22 mouse cellular contexts compared by ENCODE assay signal in the genomic region with DNA sequence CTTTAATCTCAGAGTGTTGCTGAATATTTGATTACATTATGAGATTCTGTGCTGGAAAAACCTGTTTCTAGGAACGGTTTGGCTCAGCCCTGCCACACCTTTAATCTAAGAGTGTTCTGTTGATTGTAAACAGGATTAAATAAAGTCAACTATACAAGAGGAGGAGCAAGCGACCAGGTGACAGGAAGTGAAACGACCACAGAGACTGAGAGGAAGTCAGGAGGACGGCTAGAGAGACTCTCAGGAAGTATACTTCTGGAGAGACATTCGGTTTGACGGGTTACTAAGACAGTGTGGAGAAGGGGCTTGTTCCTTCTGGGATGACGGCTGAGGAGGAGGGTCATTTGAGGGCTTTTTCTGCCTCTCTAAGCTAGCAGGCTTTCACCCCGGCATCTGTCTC. TPM values are rescaled to one million over a fixed set of nuclear protein-coding genes. Genes with fewer than 3 reads are reported as not detected.
DNase-seq lines count a peak whose midpoint lies in the region; ATAC-seq and TF ChIP-seq lines count a peak whose summit lies in the region.
"Had no signal": no experiment of that assay in that cellular context is flagged by ENCODE, and none has a peak within 500 bp of the region (broad histone marks: within the 10 kb centered on the region; RNA-seq: fewer than 3 reads in every experiment).

No protein-coding gene starts in this region.

- 94% methylated on average over 8 of the region's 8 CpGs for WGBS in midbrain, embryonic 13.5 days

- H3K4me1 ChIP-seq in CH12.LX (ENCODE audit: control insufficient read depth in 1 of 2, insufficient read depth in 2 of 2): peaks cover 0 to 18% of the 10 kb centered on the region in 2 experiments; a peak in 2 of 4 replicates
- H3K4me1 ChIP-seq in midbrain, embryonic 13.5 days (replicated peaks): no peaks in the 10 kb centered on the region
- H3K4me1 ChIP-seq: embryonic facial prominence, embryonic 12.5 days; forebrain, embryonic 15.5 days; heart, embryonic 15.5 days had no signal

- no peak overlapping the region for H3K4me2 ChIP-seq in CH12.LX (ENCODE audit: insufficient read depth, low read depth, poor library complexity, severe bottlenecking)
- H3K4me2 ChIP-seq in midbrain, embryonic 13.5 days (replicated peaks): no peak overlapping the region
- H3K4me2 ChIP-seq: embryonic facial prominence, embryonic 12.5 days; forebrain, embryonic 15.5 days; heart, embryonic 11.5 days; heart, embryonic 15.5 days; hindbrain, embryonic 14.5 days had no signal

- DNase-seq in thymus, postnatal 0 days (ENCODE audit: low spot score): peak; percentile 36
- DNase-seq in thymus, postnatal 10 days (ENCODE audit: low spot score in 2 of 2): no peak
- DNase-seq in CH12.LX (ENCODE audit: extremely low read depth): peak; percentile 26
- DNase-seq in MN1 (ENCODE audit: low spot score): no peak
- DNase-seq in left cerebral cortex, postnatal 14 days (ENCODE audit: low spot score in 2 of 2): no peak
- DNase-seq: adrenal gland, postnatal 10 days; cerebellum, adult 11-12 months; cerebellum, adult 9-10 months; cerebellum, postnatal 25 days; gastrocnemius, postnatal 10 days; heart, adult 18-20 months; heart, postnatal 14 days had no signal

- no peaks in the 10 kb centered on the region for H3K79me2 ChIP-seq in CH12.LX (replicated peaks; ENCODE audit: control insufficient read depth, extremely low read depth, insufficient read depth, poor library complexity, severe bottlenecking)

- dilution Hi-C loops in CH12.LX (cut with MboI; ENCODE audit: extremely low pct_ligation_motif_present, extremely low pct_unique_long_range_greater_than_20kb, low sequenced_read_pairs): no loop called here

- in situ Hi-C loops in CH12.LX (cut with MboI; ENCODE audit: low pct_ligation_motif_present, low pct_unique_long_range_greater_than_20kb, low sequenced_read_pairs): no loop called here

- no peak for TF ChIP-seq POLR2A in CH12.LX (IDR thresholded peaks at IDR 0.05; ENCODE audit: low read depth, low read length)

- no peak for TF ChIP-seq CTCF in CH12.LX (conservative IDR thresholded peaks at IDR 0.05 in 1 of 2, IDR thresholded peaks at IDR 0.05 in 1 of 2; ENCODE audit: low read depth in 2 of 2, low read length in 2 of 2)

- H3K9ac ChIP-seq in CH12.LX (ENCODE audit: insufficient read depth, low read depth): no peak overlapping the region
- no peak overlapping the region for H3K9ac ChIP-seq in midbrain, embryonic 13.5 days (replicated peaks)
- H3K9ac ChIP-seq: embryonic facial prominence, embryonic 12.5 days; forebrain, embryonic 15.5 days; heart, embryonic 15.5 days; hindbrain, embryonic 14.5 days had no signal

- intact Hi-C loops in left cerebral cortex, postnatal 14 days (cut with DNase I): no loop called here

- H3K9me3 ChIP-seq in CH12.LX (replicated peaks; ENCODE audit: low read length): no peaks in the 10 kb centered on the region
- no peaks in the 10 kb centered on the region for H3K9me3 ChIP-seq in midbrain, embryonic 13.5 days
- H3K9me3 ChIP-seq: embryonic facial prominence, embryonic 12.5 days; forebrain, embryonic 15.5 days; heart, embryonic 15.5 days had no signal

- peak; percentile 50 for ATAC-seq in inflammation-experienced regulatory T-cells, adult 6 months
- ATAC-seq in midbrain, embryonic 13.5 days: no peak
- ATAC-seq: forebrain, embryonic 15.5 days had no signal

- no peak overlapping the region for H3K4me3 ChIP-seq in CH12.LX (replicated peaks in 1 of 3; ENCODE audit: low read depth in 2 of 3, low read length in 2 of 3, poor library complexity in 1 of 3)
- H3K4me3 ChIP-seq in midbrain, embryonic 13.5 days (replicated peaks): no peak overlapping the region
- H3K4me3 ChIP-seq: embryonic facial prominence, embryonic 12.5 days; forebrain, embryonic 15.5 days; heart, embryonic 15.5 days had no signal

- peaks cover 81 to 98% of the 10 kb centered on the region in 2 experiments for H3K36me3 ChIP-seq in CH12.LX (replicated peaks in 1 of 2; ENCODE audit: control insufficient read depth in 1 of 2, insufficient read depth in 1 of 2, low read length in 1 of 2)
- peaks cover 94% of the 10 kb centered on the region for H3K36me3 ChIP-seq in midbrain, embryonic 13.5 days

- no peak overlapping the region for H3K27ac ChIP-seq in CH12.LX (ENCODE audit: insufficient read depth, low read depth)
- no peak overlapping the region for H3K27ac ChIP-seq in midbrain, embryonic 13.5 days
- H3K27ac ChIP-seq: embryonic facial prominence, embryonic 12.5 days; forebrain, embryonic 15.5 days; heart, embryonic 15.5 days; hindbrain, embryonic 14.5 days had no signal

- TF ChIP-seq EP300 in CH12.LX (IDR thresholded peaks at IDR 0.05; ENCODE audit: low read length): no peak

- TF ChIP-seq RAD21 in CH12.LX (IDR thresholded peaks at IDR 0.05; ENCODE audit: low read depth, low read length): no peak

- H3K27me3 ChIP-seq in CH12.LX (replicated peaks): no peaks in the 10 kb centered on the region
- H3K27me3 ChIP-seq in midbrain, embryonic 13.5 days: no peaks in the 10 kb centered on the region
- H3K27me3 ChIP-seq: embryonic facial prominence, embryonic 12.5 days; forebrain, embryonic 15.5 days; heart, embryonic 15.5 days had no signal

TF ChIP-seq in CH12.LX, 34 proteins besides CTCF, POLR2A, EP300 and RAD21:
- TF ChIP-seq ZNF384 (IDR thresholded peaks at IDR 0.05; ENCODE audit: low read depth, low read length) (no peak), CHD2 (IDR thresholded peaks at IDR 0.05; ENCODE audit: low read length) (no peak), HCFC1 (IDR thresholded peaks at IDR 0.05; ENCODE audit: low read depth, low read length) (peak; percentile 37; the same call in 1 of the 2 replicates), E2F4 (IDR thresholded peaks at IDR 0.05; ENCODE audit: insufficient replicate concordance, low read depth, low read length) (no peak), GABPA (IDR thresholded peaks at IDR 0.05; ENCODE audit: insufficient replicate concordance, low read depth, low read length) (no peak), ELF1 (IDR thresholded peaks at IDR 0.05; ENCODE audit: low read depth, low read length) (peak; percentile 34; the same call in 1 of the 2 replicates)
TF ChIP-seq in CH12.LX: peak in this region for 2.

RNA-seq across cellular contexts. Expression of a gene that starts 12.3 kb away (rescaled TPM):
- 218 and 220 TPM in 2 replicates for polyA plus RNA-seq in thymus, postnatal 0 days (2015; fragmentation: Nextera tagmentation; extraction: Ambion mirVana)
- total RNA-seq in CH12.LX (2012; rRNA removed): 141 and 159 TPM in 2 replicates
- 146 and 159 TPM in 2 replicates for total RNA-seq in CH12.LX (2014; rRNA removed)
- 151 and 157 TPM in 2 replicates for polyA plus RNA-seq in CH12.LX (2012; ENCODE audit: insufficient read length, low read depth)
- polyA plus RNA-seq in inflammation-experienced regulatory T-cells, adult 6 months (2017; shearing (Covaris generic)): 100 to 1,000 TPM; 157 to 186 (median 185) TPM
- 100 to 1,000 TPM; 163 to 166 TPM for total RNA-seq in left cerebral cortex, postnatal 14 days (2021)
- 173 and 183 TPM in 2 replicates for polyA plus RNA-seq in midbrain, embryonic 13.5 days (2015; fragmentation: Nextera tagmentation; extraction: Ambion mirVana)

RNA-seq across cellular contexts. Expression of a gene that starts 16.3 kb away (rescaled TPM):
- polyA plus RNA-seq in thymus, postnatal 0 days (2015; fragmentation: Nextera tagmentation; extraction: Ambion mirVana): not detected in 2 replicates
- total RNA-seq in CH12.LX (2012; rRNA removed): 0.63 and 2.0 TPM in 2 replicates
- 1.2 and 1.6 TPM in 2 replicates for total RNA-seq in CH12.LX (2014; rRNA removed)
- 2.0 TPM in 2 replicates for polyA plus RNA-seq in CH12.LX (2012; ENCODE audit: insufficient read length, low read depth)
- not detected for polyA plus RNA-seq in inflammation-experienced regulatory T-cells, adult 6 months (2017; shearing (Covaris generic))
- total RNA-seq in left cerebral cortex, postnatal 14 days (2021): under 1 TPM; 0.19 to 0.24 TPM
- polyA plus RNA-seq in midbrain, embryonic 13.5 days (2015; fragmentation: Nextera tagmentation; extraction: Ambion mirVana): 0.07 and 0.18 TPM in 2 replicates
- total RNA-seq: adrenal gland, postnatal 4 days; gastrocnemius, postnatal 10 days; gastrocnemius, postnatal 4 days; heart, adult 18-20 months; heart, postnatal 14 days; hematopoietic stem cell, adult 5-6 weeks had no signal
- polyA plus RNA-seq: heart, embryonic 11.5 days; heart, embryonic 15.5 days had no signal

Comparison
In these comparisons a context has a peak if more than half of its experiments do, and no peak if none do; other contexts are left out.
1. DNase-seq: peak in thymus, postnatal 0 days (single experiment) and CH12.LX (single experiment); none in thymus, postnatal 10 days (0 of 2), MN1 (single experiment) and left cerebral cortex, postnatal 14 days (0 of 2).